Mouse (Mus musculus) E14TG2a.4 (cell line): ENCODE measurements around the gene Aspdh.

ENCODE experiments used
- CTCF ChIP-seq: conservative IDR thresholded peaks from 2 replicates; pipeline ENCODE4 v1.5.1; 2014; ENCODE audit warnings: low read length
- NANOG ChIP-seq: IDR thresholded peaks from 2 replicates; pipeline ENCODE4 v1.6.1; 2014; ENCODE audit warnings: borderline replicate concordance, low read length, mixed read lengths
- POU5F1 ChIP-seq: IDR thresholded peaks from 2 replicates; pipeline ENCODE4 v1.6.1; 2014; ENCODE audit warnings: low read length, borderline replicate concordance

DNA sequence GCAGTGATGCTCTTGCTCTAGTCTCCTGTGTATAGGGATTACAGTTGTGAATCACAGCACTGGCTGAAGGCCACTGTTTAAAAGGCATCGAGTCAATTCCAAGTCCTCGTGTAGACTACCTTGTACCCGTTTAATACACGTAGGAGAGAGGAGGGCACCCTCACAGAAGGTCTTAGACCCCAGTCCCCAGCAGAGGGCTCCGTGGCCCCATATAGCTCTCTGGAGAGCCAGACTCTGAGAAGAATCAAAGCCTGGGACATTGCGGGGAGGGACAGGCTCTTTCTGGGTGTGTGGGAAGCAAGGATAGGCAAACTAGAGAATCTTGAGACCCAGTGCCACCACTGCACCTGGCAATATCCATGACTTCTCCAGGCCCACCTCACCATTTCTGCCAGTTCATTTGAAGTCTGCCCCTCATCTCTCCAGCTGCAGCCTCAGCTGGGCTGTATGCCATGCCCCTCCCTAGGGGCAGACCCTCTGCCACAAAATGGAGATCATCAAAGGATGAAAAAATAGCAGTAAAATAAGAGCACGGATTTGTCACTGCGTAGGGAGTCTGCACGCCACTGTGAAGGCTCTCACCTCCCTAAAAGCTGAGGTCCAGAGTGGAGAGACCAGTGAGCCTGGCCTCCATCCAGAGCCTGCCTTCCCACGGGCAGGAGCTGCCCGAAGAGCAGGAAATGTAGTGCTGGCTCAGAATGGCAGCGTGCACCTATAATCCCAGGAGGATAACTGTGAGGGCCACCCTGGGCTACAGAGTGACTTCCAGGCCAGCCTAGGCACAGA lies 18.9 kb upstream of the Aspdh start:
- TF ChIP-seq CTCF (no peak), NANOG (no peak), POU5F1 (no peak)
